Mouse (Mus musculus) spleen, adult 2 months (tissue): ENCODE results near the gene Ip6k2. TPM values are rescaled to one million over a fixed set of nuclear protein-coding genes. Genes with fewer than 3 reads are reported as not detected.

Source experiments
- DNase-seq, 2 experiments: peaks; one replicate each; pipeline versions ENCODE4 v3.0.0 to v3.0.0-alpha.2; 2012 to 2021; ENCODE audit warnings: low spot score in 2 of 2, low read depth in 1 of 2
- H3K27ac ChIP-seq: fragments of 200-500 bp; 2 replicates; pipeline ENCODE4 v1.5.1; 2012; ENCODE audit warnings: low read length, inconsistent platforms; ENCODE audit not compliant: insufficient read depth
- H3K27me3 ChIP-seq: fragments of 200-500 bp; 2 replicates; pipeline ENCODE4 v1.6.1; 2012; ENCODE audit warnings: mild to moderate bottlenecking, moderate library complexity, low read length, inconsistent platforms; ENCODE audit not compliant: control insufficient read depth, insufficient read depth
- H3K36me3 ChIP-seq: fragments of 200-500 bp; 2 replicates; pipeline ENCODE4 v1.6.1; 2012; ENCODE audit warnings: mild to moderate bottlenecking, low read length, inconsistent platforms; ENCODE audit not compliant: control insufficient read depth, insufficient read depth
- H3K4me1 ChIP-seq: fragments of 200-500 bp; 2 replicates; pipeline ENCODE4 v1.6.1; 2011; ENCODE audit warnings: inconsistent platforms; ENCODE audit not compliant: control insufficient read depth, insufficient read depth, insufficient read length
- H3K4me3 ChIP-seq: fragments of 200-500 bp; 2 replicates; pipeline ENCODE4 v1.5.1; 2011; ENCODE audit warnings: mild to moderate bottlenecking, inconsistent platforms; ENCODE audit not compliant: insufficient read depth, insufficient read length; ENCODE audit errors: extremely low read depth
- CTCF ChIP-seq: fragments of 200-500 bp; IDR thresholded peaks from 2 replicates; pipeline ENCODE4 v1.5.1; 2011; ENCODE audit warnings: mild to moderate bottlenecking, inconsistent platforms; ENCODE audit not compliant: insufficient read depth, insufficient read length, insufficient replicate concordance; ENCODE audit errors: extremely low read depth
- POLR2A ChIP-seq: fragments of 200-500 bp; IDR thresholded peaks from 2 replicates; pipeline ENCODE4 v1.6.1; 2011; ENCODE audit warnings: low read depth, low read length, inconsistent platforms
- WGBS: fragments of 180-500 bp; shearing (Covaris S2); methylation state at CpG from one replicate; pipeline ENCODE4 v1.1.7; 2018; 5-methylcytosine and 5-hydroxymethylcytosine counted together
- polyA plus RNA-seq: library from polyadenylated mRNA; depleted of rRNA; stranded (reverse); fragments of >200 nt; gene quantifications from 2 replicates; pipeline ENCODE4 v1.2.3, GENCODE M21; 2012; rRNA removed

Gene Ip6k2
- polyA plus RNA-seq, 1 experiment = 35.9 TPM

DNA sequence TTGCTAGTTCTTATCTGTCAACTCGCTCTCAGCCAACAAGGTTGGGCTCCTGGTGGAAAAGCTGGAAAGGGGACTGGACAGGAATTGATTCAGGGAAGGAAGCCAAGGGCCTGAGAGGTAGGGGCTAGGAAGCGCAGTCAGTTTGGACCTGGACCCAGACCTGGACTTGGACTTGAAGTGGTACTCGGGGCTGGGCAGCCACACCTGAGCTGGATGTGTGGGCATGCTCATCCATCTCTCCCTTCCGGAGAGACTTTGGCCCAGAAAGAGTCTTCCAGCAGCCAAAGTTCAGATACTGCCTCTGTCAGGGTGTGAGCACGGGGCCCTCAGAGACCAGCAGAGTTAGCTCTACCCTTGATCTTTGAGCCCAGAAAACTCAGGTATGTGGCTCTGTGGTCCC is 71.7 kb downstream of the Ip6k2 start:
- H3K4me3 ChIP-seq = no peak overlapping the region
- peaks cover 2% of the 10 kb centered on the region; the same call in 1 of the 2 replicates for H3K36me3 ChIP-seq
- no peaks in the 10 kb centered on the region for H3K27me3 ChIP-seq
- WGBS = 90% methylated on average over 5 of the region's 5 CpGs
- TF ChIP-seq CTCF (no peak), POLR2A (no peak)
- peaks cover 5% of the 10 kb centered on the region; the same call in 1 of the 2 replicates for H3K4me1 ChIP-seq
- H3K27ac ChIP-seq = no peak overlapping the region
- DNase-seq = no peak

Other genes with a start within 250 kb of the Ip6k2 start
- 106 and 107 TPM in 2 replicates for gene Impdh2, start 223.5 kb upstream of the Ip6k2 start, polyA plus RNA-seq
- 23.1 and 27.1 TPM in 2 replicates for gene Ndufaf3, start 216.4 kb upstream of the Ip6k2 start, polyA plus RNA-seq
- gene Dalrd3, start 213.9 kb upstream of the Ip6k2 start, polyA plus RNA-seq = 187 and 225 TPM in 2 replicates
- 36.0 and 44.4 TPM in 2 replicates for gene Wdr6, start 205.1 kb upstream of the Ip6k2 start, polyA plus RNA-seq
- gene P4htm, start 186.1 kb upstream of the Ip6k2 start, polyA plus RNA-seq = 5.9 and 7.9 TPM in 2 replicates
- 28.4 and 28.8 TPM in 2 replicates for gene Arih2, start 134.4 kb upstream of the Ip6k2 start, polyA plus RNA-seq
- gene Slc25a20, start 121.7 kb upstream of the Ip6k2 start, polyA plus RNA-seq = 8.4 and 10.7 TPM in 2 replicates
- 3.9 and 4.8 TPM in 2 replicates for gene Prkar2a, start 94.5 kb upstream of the Ip6k2 start, polyA plus RNA-seq
- 26.4 and 35.1 TPM in 2 replicates for gene Nckipsd, start 24.6 kb downstream of the Ip6k2 start, polyA plus RNA-seq
- 0.83 and 1.2 TPM in 2 replicates for gene Celsr3, start 42.5 kb downstream of the Ip6k2 start, polyA plus RNA-seq
- gene Slc26a6, start 69.5 kb downstream of the Ip6k2 start, polyA plus RNA-seq = 13.0 and 14.9 TPM in 2 replicates
- 0.12 and 0.41 TPM in 2 replicates for gene Tmem89, start 130.8 kb downstream of the Ip6k2 start, polyA plus RNA-seq
- 213 and 285 TPM in 2 replicates for gene Uqcrc1, start 152.8 kb downstream of the Ip6k2 start, polyA plus RNA-seq
- gene Col7a1, start 169.8 kb downstream of the Ip6k2 start, polyA plus RNA-seq = 14.0 and 14.4 TPM in 2 replicates
- 0.92 and 0.97 TPM in 2 replicates for gene Ucn2, start 202.2 kb downstream of the Ip6k2 start, polyA plus RNA-seq
- 22.6 and 25.4 TPM in 2 replicates for gene Pfkfb4, start 208.0 kb downstream of the Ip6k2 start, polyA plus RNA-seq